ENCODE assay signal across 11 mouse cellular contexts in the genomic region with DNA sequence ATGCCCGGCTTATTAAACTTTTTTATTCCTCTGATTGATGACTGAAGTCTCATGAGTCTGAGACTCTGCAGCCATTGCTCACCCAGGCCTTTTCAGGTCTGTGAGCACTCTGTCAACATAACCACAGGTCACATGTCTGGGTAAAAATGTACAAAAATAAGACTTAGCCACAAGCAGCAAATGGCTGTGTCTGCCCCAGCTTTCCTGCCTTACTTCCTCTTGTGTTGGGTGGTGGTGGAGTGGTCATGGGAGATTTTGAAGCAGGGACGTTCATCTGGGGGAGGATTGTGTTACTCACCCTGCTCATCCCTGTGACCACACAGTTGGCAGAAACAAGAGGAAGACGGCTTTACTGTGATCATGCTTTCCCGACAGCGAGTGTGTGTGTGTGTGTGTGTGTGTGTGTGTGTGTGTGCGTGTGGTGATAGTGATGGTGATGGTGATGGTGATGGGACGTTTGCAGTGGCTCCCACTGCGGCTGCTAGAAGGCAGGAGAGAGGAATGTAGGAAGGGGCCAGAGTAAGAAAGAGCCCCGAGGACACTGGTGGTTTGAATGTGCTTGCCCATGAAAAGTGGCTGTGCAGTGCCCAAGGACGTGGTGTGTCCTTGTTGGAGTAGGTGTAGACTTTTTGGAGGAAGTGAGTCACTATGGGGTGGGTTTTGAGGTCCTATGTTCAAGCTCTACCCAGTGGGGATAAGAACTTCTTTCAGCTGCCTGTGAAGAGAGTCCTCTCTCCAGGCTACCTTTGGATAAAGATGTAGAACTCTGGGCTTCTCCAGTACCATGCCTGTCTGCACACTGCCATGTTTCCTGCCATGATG. TPM values are rescaled to one million over a fixed set of nuclear protein-coding genes. Genes with fewer than 3 reads are reported as not detected.
DNase-seq lines count a peak whose midpoint lies in the region; ATAC-seq lines count a peak whose summit lies in the region.
"Had no signal": no experiment of that assay in that cellular context is flagged by ENCODE, and none has a peak within 500 bp of the region (broad histone marks: within the 10 kb centered on the region; RNA-seq: fewer than 3 reads in every experiment).

No protein-coding gene starts in this region.

- H3K4me2 ChIP-seq in kidney, embryonic 15.5 days, result no peak overlapping the region
- H3K4me2 ChIP-seq: heart, embryonic 13.5 days; limb, embryonic 12.5 days; midbrain, embryonic 15.5 days had no signal

- no peak overlapping the region for H3K4me3 ChIP-seq in kidney, embryonic 15.5 days (replicated peaks)
- H3K4me3 ChIP-seq: heart, embryonic 13.5 days; limb, embryonic 12.5 days; midbrain, embryonic 15.5 days had no signal

- H3K9ac ChIP-seq in kidney, embryonic 15.5 days, result no peak overlapping the region
- H3K9ac ChIP-seq: heart, embryonic 13.5 days; limb, embryonic 12.5 days; midbrain, embryonic 15.5 days had no signal

- DNase-seq in kidney, adult 9 months, result peak; percentile 7
- peak; percentile 23 for DNase-seq in CD4-positive helper T cell, adult 2 months (ENCODE audit: low read depth, low spot score)
- peak; percentile 49 for DNase-seq in induced T-regulatory cell, adult 2 months (ENCODE audit: low read depth)
- DNase-seq in monocyte, adult 2 months (ENCODE audit: low read depth in 1 of 2, low spot score in 2 of 2), result peak; percentile 60 to 81
- no peak for DNase-seq in thymus, postnatal 0 days (ENCODE audit: low spot score)
- no peak for DNase-seq in urinary bladder, postnatal 4 days (ENCODE audit: low spot score in 2 of 2)
- DNase-seq in urinary bladder, postnatal 10 days (ENCODE audit: low spot score), result no peak

- no peaks in the 10 kb centered on the region for H3K36me3 ChIP-seq in kidney, embryonic 15.5 days
- H3K36me3 ChIP-seq: heart, embryonic 13.5 days; limb, embryonic 12.5 days; midbrain, embryonic 15.5 days had no signal

- no peaks in the 10 kb centered on the region for H3K9me3 ChIP-seq in kidney, embryonic 15.5 days (replicated peaks)
- H3K9me3 ChIP-seq: heart, embryonic 13.5 days; limb, embryonic 12.5 days; midbrain, embryonic 15.5 days had no signal

- no peak overlapping the region for H3K27ac ChIP-seq in kidney, embryonic 15.5 days
- H3K27ac ChIP-seq: heart, embryonic 13.5 days; limb, embryonic 12.5 days; midbrain, embryonic 15.5 days had no signal

- 82% methylated on average over 10 of the region's 10 CpGs for WGBS in kidney, embryonic 15.5 days

- no peak for ATAC-seq in kidney, embryonic 15.5 days (replicated peaks; ENCODE audit: low FRiP score)
- ATAC-seq: midbrain, embryonic 15.5 days had no signal

- no peaks in the 10 kb centered on the region for H3K27me3 ChIP-seq in kidney, embryonic 15.5 days
- H3K27me3 ChIP-seq: heart, embryonic 13.5 days; limb, embryonic 12.5 days; midbrain, embryonic 15.5 days had no signal

- H3K4me1 ChIP-seq in kidney, embryonic 15.5 days, result no peaks in the 10 kb centered on the region
- H3K4me1 ChIP-seq: heart, embryonic 13.5 days; limb, embryonic 12.5 days; midbrain, embryonic 15.5 days had no signal

RNA-seq across cellular contexts. Expression of a gene that starts 37.8 kb away (rescaled TPM):
- polyA plus RNA-seq in kidney, embryonic 15.5 days (2015; fragmentation: Nextera tagmentation; extraction: Ambion mirVana), result 20.8 and 24.4 TPM in 2 replicates
- polyA plus RNA-seq in thymus, postnatal 0 days (2015; fragmentation: Nextera tagmentation; extraction: Ambion mirVana), result 33.9 and 35.5 TPM in 2 replicates

Comparison
In these comparisons a context has a peak if more than half of its experiments do, and no peak if none do; other contexts are left out.
1. DNase-seq: peak in kidney, adult 9 months (single experiment), CD4-positive helper T cell, adult 2 months (single experiment), induced T-regulatory cell, adult 2 months (single experiment) and monocyte, adult 2 months (2 of 2); none in thymus, postnatal 0 days (single experiment), urinary bladder, postnatal 4 days (0 of 2) and urinary bladder, postnatal 10 days (single experiment).